ENCODE assay signal across 29 mouse cellular contexts in the genomic region with DNA sequence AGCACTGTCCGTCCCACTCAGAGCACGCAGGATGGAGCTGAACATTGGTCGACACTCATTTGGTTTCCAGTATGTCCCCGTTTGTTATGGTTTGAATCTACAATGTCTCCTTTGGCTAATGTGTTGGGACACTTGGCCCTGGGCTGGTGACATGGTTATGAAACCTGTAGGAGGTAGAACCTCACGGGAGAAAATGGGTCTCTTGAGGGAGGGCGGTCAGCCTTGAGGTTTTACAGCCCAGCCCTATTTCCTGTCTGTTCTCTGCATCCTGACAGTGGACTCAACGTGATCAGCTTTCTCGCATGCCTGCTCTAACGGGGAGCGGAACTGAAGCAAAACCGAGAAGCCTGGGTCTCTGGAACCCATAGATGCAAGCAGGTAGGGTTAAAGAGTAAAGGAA.
A peak's percentile ranks its signal among the peaks of the same experiment; 100 is the strongest.
DNase-seq lines count a peak whose midpoint lies in the region; ATAC-seq and TF ChIP-seq lines count a peak whose summit lies in the region.
"Had no signal": no experiment of that assay in that cellular context is flagged by ENCODE, and none has a peak within 500 bp of the region (broad histone marks: within the 10 kb centered on the region; RNA-seq: fewer than 3 reads in every experiment).

No protein-coding gene starts in this region.

- 75% methylated on average over 11 of the region's 11 CpGs for WGBS in heart, embryonic 10.5 days
- 32% methylated on average over 11 of the region's 11 CpGs for WGBS in bone marrow, adult 2 months
- 80% methylated on average over 11 of the region's 11 CpGs for WGBS in intestine, embryonic 16.5 days

- peak; percentile 16 for ATAC-seq in megakaryocyte progenitor cell, adult 5-6 weeks (replicated peaks; ENCODE audit: poor library complexity)
- no peak for ATAC-seq in intestine, embryonic 16.5 days
- ATAC-seq: forebrain, embryonic 13.5 days; forebrain, embryonic 16.5 days; hindbrain, postnatal 0 days; inflammation-experienced regulatory T-cells, adult 6 months had no signal

- no peak for DNase-seq in heart, embryonic 10.5 days (ENCODE audit: low spot score)
- DNase-seq in heart, adult 8-10 months (ENCODE audit: low spot score): no peak
- no peak for DNase-seq in cerebellum, postnatal 36 days
- DNase-seq in adrenal gland, postnatal 4 days (ENCODE audit: low spot score in 2 of 2): no peak
- DNase-seq: adrenal gland, adult 2 months; adrenal gland, postnatal 25 days; B cell, adult 2 months; cerebellum, adult 11 months; cerebellum, adult 2 months; cerebellum, adult 9-11 months; cerebellum, postnatal 25 days; embryo, embryonic 11 days; gastrocnemius, postnatal 10 days; gastrocnemius, postnatal 36 days; heart, adult 11 months; heart, postnatal 14 days; heart, postnatal 4 days had no signal

- H3K4me3 ChIP-seq in heart, embryonic 10.5 days: no peak overlapping the region
- H3K4me3 ChIP-seq in bone marrow, adult 2 months (replicated peaks; ENCODE audit: control insufficient read depth, low read depth, low read length): no peak overlapping the region
- no peak overlapping the region for H3K4me3 ChIP-seq in intestine, embryonic 16.5 days (ENCODE audit: low read length)
- H3K4me3 ChIP-seq: embryonic facial prominence, embryonic 10.5 days; embryonic facial prominence, embryonic 13.5 days; erythroblast, embryonic 14.5 days; forebrain, embryonic 13.5 days; heart, embryonic 13.5 days had no signal

- no peaks in the 10 kb centered on the region for H3K27me3 ChIP-seq in heart, embryonic 10.5 days (ENCODE audit: insufficient read depth, poor library complexity, severe bottlenecking)
- H3K27me3 ChIP-seq in intestine, embryonic 16.5 days (replicated peaks; ENCODE audit: control insufficient read depth, insufficient read depth, low read length): no peaks in the 10 kb centered on the region
- H3K27me3 ChIP-seq: embryonic facial prominence, embryonic 13.5 days; heart, embryonic 13.5 days had no signal

- peak overlapping the region; percentile 36; the same call in 1 of the 2 replicates for H3K27ac ChIP-seq in heart, embryonic 10.5 days
- peak overlapping the region; percentile 11; the same call in 1 of the 2 replicates for H3K27ac ChIP-seq in bone marrow, adult 2 months (ENCODE audit: control insufficient read depth, insufficient read depth, low read depth, low read length, poor library complexity)
- no peak overlapping the region for H3K27ac ChIP-seq in intestine, embryonic 16.5 days (ENCODE audit: low read length)
- H3K27ac ChIP-seq: embryonic facial prominence, embryonic 10.5 days; embryonic facial prominence, embryonic 13.5 days; forebrain, embryonic 13.5 days; heart, embryonic 13.5 days; hindbrain, embryonic 14.5 days; hindbrain, postnatal 0 days had no signal

- no peak overlapping the region for H3K4me2 ChIP-seq in intestine, embryonic 16.5 days (ENCODE audit: low read depth, low read length)
- H3K4me2 ChIP-seq: embryonic facial prominence, embryonic 13.5 days; forebrain, embryonic 13.5 days; heart, embryonic 13.5 days; hindbrain, embryonic 14.5 days had no signal

- H3K9me3 ChIP-seq in heart, embryonic 10.5 days: no peaks in the 10 kb centered on the region
- no peaks in the 10 kb centered on the region for H3K9me3 ChIP-seq in intestine, embryonic 16.5 days (ENCODE audit: control insufficient read depth, low read length)
- H3K9me3 ChIP-seq: embryonic facial prominence, embryonic 10.5 days; embryonic facial prominence, embryonic 13.5 days; forebrain, embryonic 13.5 days; heart, embryonic 13.5 days had no signal

- TF ChIP-seq CTCF in bone marrow, adult 2 months (IDR thresholded peaks at IDR 0.05; ENCODE audit: control insufficient read depth, insufficient read depth, low read length): no peak

- peaks cover 32% of the 10 kb centered on the region for H3K4me1 ChIP-seq in heart, embryonic 10.5 days
- H3K4me1 ChIP-seq in bone marrow, adult 2 months (ENCODE audit: control insufficient read depth, insufficient read depth, low read length): peaks cover 12% of the 10 kb centered on the region
- H3K4me1 ChIP-seq in intestine, embryonic 16.5 days (ENCODE audit: control insufficient read depth, insufficient read depth, low read length): peaks cover 8% of the 10 kb centered on the region

- H3K36me3 ChIP-seq in heart, embryonic 10.5 days: no peaks in the 10 kb centered on the region
- H3K36me3 ChIP-seq in intestine, embryonic 16.5 days (ENCODE audit: control insufficient read depth, insufficient read depth, low read length): no peaks in the 10 kb centered on the region
- H3K36me3 ChIP-seq: embryonic facial prominence, embryonic 10.5 days; embryonic facial prominence, embryonic 13.5 days; heart, embryonic 13.5 days had no signal

- no peak overlapping the region for H3K9ac ChIP-seq in intestine, embryonic 16.5 days (ENCODE audit: low read depth, low read length)
- H3K9ac ChIP-seq: embryonic facial prominence, embryonic 13.5 days; forebrain, embryonic 13.5 days; heart, embryonic 13.5 days; hindbrain, embryonic 14.5 days had no signal

- no peak for TF ChIP-seq POLR2A in bone marrow, adult 2 months (IDR thresholded peaks at IDR 0.05; ENCODE audit: borderline replicate concordance, control insufficient read depth, low read depth, low read length)
